Mouse (Mus musculus) A20 (cell line): Measurements from ENCODE around the gene Rcn3.
"Not testable (repeated sequence)": the region's sequence is repeated elsewhere in the genome, so short reads cannot be mapped to it uniquely, and the experiment has no call there.

Experiments
- DNase-seq: peaks from one replicate; pipeline ENCODE4 v3.0.0-alpha.2; 2011; ENCODE audit warnings: low read depth, low spot score

Gene Rcn3

GRCm38 (mm10) chr7:45098541-45099240 is 6.7 kb upstream of the Rcn3 start:
- peak; percentile 51 for DNase-seq

GRCm38 (mm10) chr7:45097479-45097878 is 5.5 kb upstream of the Rcn3 start:
- DNase-seq = no peak

- DNase-seq = not testable (repeated sequence)
These were observed 3.9 kb upstream of the Rcn3 start for GRCm38 (mm10) chr7:45095965-45096364.

- peak; percentile 67 for DNase-seq
These were observed 3.3 kb upstream of the Rcn3 start for GRCm38 (mm10) chr7:45095367-45095766.

- no peak for DNase-seq
These were observed 2.1 kb upstream of the Rcn3 start for GRCm38 (mm10) chr7:45094121-45094520.

- no peak for DNase-seq
These were observed 1.5 kb upstream of the Rcn3 start for GRCm38 (mm10) chr7:45093516-45093905.

- no peak for DNase-seq
These were observed 951 bp upstream of the Rcn3 start for GRCm38 (mm10) chr7:45092828-45093515.

- no peak for DNase-seq
These were observed 725 bp downstream of the Rcn3 start for GRCm38 (mm10) chr7:45091001-45091990.

- DNase-seq = no peak
These were observed 1.6 kb downstream of the Rcn3 start for GRCm38 (mm10) chr7:45090251-45090977.

- no peak for DNase-seq
These were observed 3.4 kb downstream of the Rcn3 start for GRCm38 (mm10) chr7:45088597-45088996.

- no peak for DNase-seq
These were observed 5.9 kb downstream of the Rcn3 start for GRCm38 (mm10) chr7:45086084-45086483.

- no peak for DNase-seq
These were observed 8.6 kb downstream of the Rcn3 start for GRCm38 (mm10) chr7:45083300-45083890.

- DNase-seq = no peak
These were observed 9.4 kb downstream of the Rcn3 start for GRCm38 (mm10) chr7:45082401-45083299.

- DNase-seq = no peak
These were observed 11.0 kb downstream of the Rcn3 start for GRCm38 (mm10) chr7:45081016-45081415.

- peak; percentile 80 for DNase-seq
These were observed 12.2 kb downstream of the Rcn3 start for GRCm38 (mm10) chr7:45079856-45080255.

- peak; percentile 73 for DNase-seq
These were observed 13.5 kb downstream of the Rcn3 start for GRCm38 (mm10) chr7:45078513-45078912.

- DNase-seq = no peak
These were observed 14.2 kb downstream of the Rcn3 start for GRCm38 (mm10) chr7:45077829-45078228.

GRCm38 (mm10) chr7:45077322-45077721 is 14.7 kb downstream of the Rcn3 start:
- no peak for DNase-seq

- DNase-seq = no peak
These were observed 15.5 kb downstream of the Rcn3 start for GRCm38 (mm10) chr7:45076501-45076900.

GRCm38 (mm10) chr7:45075405-45075804 is 16.6 kb downstream of the Rcn3 start:
- no peak for DNase-seq
